Comparison of ENCODE assay signal across 8 mouse cellular contexts in genomic region chr7:18990601-18991295, GRCm38 (mm10). TPM values are rescaled to one million over a fixed set of nuclear protein-coding genes. Genes with fewer than 3 reads are reported as not detected.
DNase-seq lines count a peak whose midpoint lies in the region; ATAC-seq lines count a peak whose summit lies in the region.

Mypop (plus strand) TSS chr7:18991245.

- peak; percentile 90 for ATAC-seq in megakaryocyte progenitor cell, adult 5-6 weeks (replicated peaks; ENCODE audit: poor library complexity)

- peak; percentile 100 for DNase-seq in adipocyte (ENCODE audit: low spot score)
- DNase-seq in embryo, embryonic 10 days (ENCODE audit: low spot score), result peak; percentile 100
- DNase-seq in gastrocnemius, postnatal 10 days, result peak; percentile 98
- DNase-seq in induced T-regulatory cell, adult 2 months (ENCODE audit: low read depth), result peak; percentile 100
- DNase-seq in left cerebral cortex, adult 9 months (ENCODE audit: low spot score in 2 of 2), result peak; percentile 100
- peak; percentile 100 for DNase-seq in right cerebral cortex, postnatal 14 days
- DNase-seq in urinary bladder, postnatal 36 days (ENCODE audit: low spot score in 2 of 2), result peak; percentile 98 to 99

RNA-seq across cellular contexts. Expression of gene Mypop, which starts in this region (rescaled TPM):
- total RNA-seq in gastrocnemius, postnatal 10 days (2021), result 1 to 10 TPM; 2.0 to 3.5 TPM
- 0.17 TPM in 1 of 2 replicates, not detected in the other for total RNA-seq in megakaryocyte progenitor cell, adult 5-6 weeks (2015)
- not detected in 2 replicates for total RNA-seq in megakaryocyte progenitor cell, adult 5-6 weeks (2017)

Comparison
In these comparisons a context has a peak if more than half of its experiments do, and no peak if none do; other contexts are left out.
1. Peak in every context shown above with its lines: DNase-seq and ATAC-seq.
2. Peak in ATAC-seq in megakaryocyte progenitor cell, adult 5-6 weeks; RNA of the gene not detected or under 1 TPM.